Mouse (Mus musculus): Measurements from ENCODE around the gene Selenof.

GRCm38 (mm10) chr3:144554503-144554902 is 15.6 kb upstream of the Selenof start:
- TF ChIP-seq TAL1 (IDR thresholded peaks at IDR 0.05; ENCODE audit: low read length) (no peak), GATA1 (IDR thresholded peaks at IDR 0.05; ENCODE audit: low read length) (no peak)

Data from erythroblast, embryonic 14.5 days (primary cell).